Mouse (Mus musculus) layer of hippocampus, adult 8-10 months (tissue): ENCODE data around the gene Try10. TPM values are rescaled to one million over a fixed set of nuclear protein-coding genes. Genes with fewer than 3 reads are reported as not detected.
"Not testable (repeated sequence)": the region's sequence is repeated elsewhere in the genome, so short reads cannot be mapped to it uniquely, and the experiment has no call there.

ENCODE experiments used
- DNase-seq, 2 experiments: peaks; one replicate each; pipeline ENCODE4 v3.0.0; 2022; ENCODE audit warnings: low spot score in 2 of 2
- total RNA-seq, 4 experiments: library from RNA; stranded (reverse); gene quantifications; 2 replicates each; pipeline ENCODE4 v1.2.4; 2022

Gene Try10
- total RNA-seq: not detected

GRCm38 (mm10) chr6:41353932-41354331 lies at the start of gene Try10:
Try10 (plus strand) TSS chr6:41354105.
- no peak for DNase-seq

- DNase-seq: not testable (repeated sequence)
Measured at GRCm38 (mm10) chr6:41316741-41317140, 37.2 kb upstream of the Try10 start, which contains the start of gene Try5. Try5 (minus strand) TSS chr6:41316841.

- DNase-seq: not testable (repeated sequence)
Measured at GRCm38 (mm10) chr6:41373772-41374171, 19.9 kb downstream of the Try10 start.

- DNase-seq: not testable (repeated sequence)
Measured at GRCm38 (mm10) chr6:41377578-41377977, 23.7 kb downstream of the Try10 start, which contains the start of gene Prss3. Prss3 (minus strand) TSS chr6:41377678.

GRCm38 (mm10) chr6:41386781-41387180 lies 32.9 kb downstream of the Try10 start:
- no peak for DNase-seq

- not testable (repeated sequence) for DNase-seq
Measured at GRCm38 (mm10) chr6:41391640-41392039, 37.7 kb downstream of the Try10 start.

GRCm38 (mm10) chr6:41392056-41392455 lies 38.2 kb downstream of the Try10 start, which contains the start of gene Gm5771:
Gm5771 (plus strand) TSS chr6:41392356.
- DNase-seq: not testable (repeated sequence)

Other genes with a start within 250 kb of the Try10 start
- not detected for gene Try4, start 51.8 kb upstream of the Try10 start, total RNA-seq
- gene Try5, start 37.3 kb upstream of the Try10 start, total RNA-seq: not detected
- not detected for gene Prss3, start 23.6 kb downstream of the Try10 start, total RNA-seq
- not detected for gene Gm5771, start 38.3 kb downstream of the Try10 start, total RNA-seq
- not detected for gene Gm10334, start 92.0 kb downstream of the Try10 start, total RNA-seq
- not detected for gene Prss1, start 104.8 kb downstream of the Try10 start, total RNA-seq
- gene Prss2, start 167.7 kb downstream of the Try10 start, total RNA-seq: not detected